Mouse (Mus musculus): ENCODE measurements around the gene Tap2.
A peak's percentile ranks its signal among the peaks of the same experiment; 100 is the strongest.

The Tap2 gene

GRCm38 (mm10) chr17:34203444-34203843 lies at the start of gene Tap2:
Tap2 (plus strand) TSS chr17:34203527.
- DNase-seq = no peak

DNA sequence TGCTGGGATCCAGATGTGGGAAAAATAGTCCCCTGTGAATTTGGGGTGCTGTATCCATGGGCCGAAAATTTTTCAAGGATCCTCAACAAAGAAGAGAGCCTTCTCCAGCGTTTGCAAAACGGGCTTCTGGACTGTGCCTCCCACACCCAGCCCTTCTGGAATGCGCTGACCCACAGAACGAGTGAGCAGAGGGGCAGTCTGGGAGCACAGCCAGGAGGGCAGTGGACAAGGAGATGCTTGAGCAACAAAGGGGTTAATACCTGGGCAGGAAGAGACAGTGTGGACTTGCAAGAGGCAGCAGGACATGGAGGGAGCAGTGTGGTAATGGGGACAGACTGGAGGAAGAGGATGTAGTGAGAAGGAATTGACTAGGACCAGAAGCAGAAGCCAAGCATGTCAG lies 47.8 kb upstream of the Tap2 start:
- DNase-seq = no peak

GRCm38 (mm10) chr17:34164202-34164895 lies 39.0 kb upstream of the Tap2 start:
- DNase-seq = peak; percentile 56 to 67

DNA sequence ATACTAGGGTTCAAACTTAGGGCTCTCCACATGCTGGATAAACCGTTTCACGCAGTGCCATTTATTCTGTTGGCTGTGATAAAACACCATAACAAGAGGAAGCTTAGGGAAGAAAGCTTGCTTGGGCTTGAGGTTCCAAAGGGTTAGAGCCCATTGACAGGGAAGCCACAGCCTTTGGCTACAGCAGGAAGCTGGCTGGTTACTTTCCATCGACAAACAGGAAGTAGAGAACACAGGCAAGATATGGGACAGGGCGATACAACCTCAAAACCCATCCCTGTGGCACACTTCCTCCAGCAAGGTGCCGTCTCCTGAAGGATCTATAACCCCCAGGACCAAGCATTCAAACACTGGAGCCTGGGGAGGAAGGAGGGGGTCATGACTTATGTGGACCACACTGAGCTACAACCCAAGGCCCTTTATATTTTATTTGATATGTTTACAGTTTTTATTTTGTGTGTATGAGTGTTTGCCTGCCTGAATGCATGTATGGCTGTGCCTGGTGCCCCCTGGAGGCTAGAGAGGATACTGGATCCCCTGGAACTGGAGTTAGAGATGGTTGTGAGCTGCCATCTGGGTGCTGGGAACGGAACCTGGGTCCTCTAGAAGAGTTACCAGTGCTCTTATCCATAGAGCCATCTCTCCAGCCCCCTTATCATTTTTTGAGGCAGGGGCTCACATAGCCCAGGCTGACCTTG lies 38.1 kb upstream of the Tap2 start:
- DNase-seq = no peak

DNA sequence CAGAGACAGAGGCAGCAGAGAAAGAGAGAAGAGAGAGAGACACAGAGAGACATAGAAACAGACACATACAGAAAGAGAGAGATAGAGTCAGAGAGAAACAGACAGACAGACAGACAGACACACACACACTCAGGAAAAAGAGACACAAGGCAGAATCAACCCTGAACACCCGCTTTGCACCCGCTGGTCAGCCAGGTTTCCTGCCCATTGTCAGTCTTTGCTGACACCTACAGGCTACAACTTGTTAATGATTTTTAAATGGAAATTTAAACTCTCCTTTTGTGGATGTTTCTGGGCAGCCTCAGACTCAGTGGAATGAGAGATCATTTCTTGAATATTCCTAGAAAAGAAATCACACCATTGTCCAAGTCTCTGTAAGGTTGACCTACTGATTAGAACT lies 34.0 kb upstream of the Tap2 start:
- no peak for DNase-seq

- no peak for DNase-seq
Observed at GRCm38 (mm10) chr17:34170487-34170876, 32.8 kb upstream of the Tap2 start.

- peak; percentile 80 to 83 for DNase-seq
Observed at GRCm38 (mm10) chr17:34170877-34171498, 32.3 kb upstream of the Tap2 start.

- DNase-seq = no peak
Observed at GRCm38 (mm10) chr17:34172528-34172927, 30.8 kb upstream of the Tap2 start.

DNA sequence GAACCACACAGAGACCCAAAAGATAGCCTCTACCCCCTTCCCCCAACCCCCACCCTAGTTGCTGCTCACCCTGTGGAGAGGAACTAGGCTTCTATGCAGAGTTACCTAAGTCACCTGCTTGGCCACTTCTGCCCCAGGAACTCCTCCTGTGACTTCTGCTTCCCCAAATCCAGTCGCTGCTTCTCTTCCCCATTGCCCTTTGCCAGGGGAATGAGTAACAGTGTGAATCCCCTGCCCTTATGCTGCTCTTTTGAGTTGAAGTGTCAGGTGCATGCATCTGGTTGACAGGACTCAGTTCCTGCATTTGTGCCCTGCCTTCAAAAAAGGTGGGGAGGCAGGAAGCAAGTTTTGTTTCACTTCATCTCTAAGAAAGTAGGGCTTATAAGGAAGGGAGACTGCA lies 29.3 kb upstream of the Tap2 start:
- DNase-seq = peak in 1 of 2 experiments; percentile 30

- DNase-seq = no peak
Observed at GRCm38 (mm10) chr17:34177179-34177578, 26.1 kb upstream of the Tap2 start.

DNA sequence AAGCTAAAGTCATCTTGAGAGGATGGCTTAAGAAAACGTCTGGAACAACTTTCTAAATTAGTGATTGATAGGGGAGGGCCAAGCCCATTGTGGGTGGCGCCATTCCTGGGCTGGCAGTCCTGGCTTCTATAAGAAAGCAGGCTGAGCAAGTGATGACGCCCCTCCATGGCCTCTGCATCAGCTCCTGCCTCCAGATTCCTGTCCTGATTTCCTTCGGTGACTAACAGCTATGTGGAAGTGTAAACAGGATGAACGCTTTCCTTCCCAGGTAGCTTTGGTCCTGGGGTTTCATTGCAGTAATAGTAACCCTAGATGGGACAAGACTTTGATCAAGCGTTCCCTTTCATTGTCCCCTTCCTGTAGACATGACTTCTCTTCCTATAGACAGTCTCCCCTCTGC lies 24.3 kb upstream of the Tap2 start:
- no peak for DNase-seq

DNA sequence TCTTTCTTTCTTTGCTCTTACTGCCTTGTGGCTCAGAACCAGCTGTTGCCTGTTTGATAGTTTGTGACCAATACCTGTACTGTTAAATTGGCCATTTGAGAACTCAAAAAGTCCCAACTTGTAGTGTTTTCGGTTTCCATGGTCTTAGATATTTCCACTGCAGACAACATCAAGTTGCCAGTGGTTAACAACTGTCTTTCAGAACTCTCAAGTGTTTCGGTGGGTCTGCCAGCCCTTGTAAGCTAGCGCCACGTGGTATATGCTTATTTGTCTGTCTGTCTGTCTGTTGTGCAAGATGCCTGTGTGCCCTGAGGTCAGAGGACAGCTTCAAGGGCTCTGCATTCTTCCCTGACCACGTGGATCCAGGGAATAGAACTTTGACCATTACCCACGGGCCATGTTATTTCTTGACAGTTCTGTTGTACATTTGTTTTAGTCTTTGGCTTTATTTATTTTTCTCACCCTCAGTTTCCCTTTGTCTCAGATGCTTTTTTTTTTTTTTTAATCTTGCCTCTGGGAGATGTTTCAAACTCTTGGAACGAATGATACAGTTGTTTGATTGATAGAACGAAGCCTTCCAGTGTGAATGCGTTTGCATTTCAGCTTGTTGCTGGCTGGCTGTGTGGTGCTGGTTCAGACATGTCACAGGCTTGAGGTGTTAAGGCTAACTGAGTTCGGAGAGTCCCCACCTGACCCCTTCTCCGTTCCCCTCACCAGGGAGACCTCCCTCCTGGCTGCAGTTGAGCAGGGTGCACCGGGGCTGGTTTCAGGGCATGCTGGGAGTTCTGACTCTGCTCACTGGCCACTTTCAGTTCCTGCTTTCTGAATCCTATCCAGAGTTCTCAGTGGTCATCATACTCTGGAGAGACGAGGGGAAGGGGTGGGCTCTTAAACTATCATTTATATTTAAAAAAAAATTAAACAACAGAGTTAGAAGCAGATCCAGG lies 23.1 kb upstream of the Tap2 start:
- no peak for DNase-seq

DNA sequence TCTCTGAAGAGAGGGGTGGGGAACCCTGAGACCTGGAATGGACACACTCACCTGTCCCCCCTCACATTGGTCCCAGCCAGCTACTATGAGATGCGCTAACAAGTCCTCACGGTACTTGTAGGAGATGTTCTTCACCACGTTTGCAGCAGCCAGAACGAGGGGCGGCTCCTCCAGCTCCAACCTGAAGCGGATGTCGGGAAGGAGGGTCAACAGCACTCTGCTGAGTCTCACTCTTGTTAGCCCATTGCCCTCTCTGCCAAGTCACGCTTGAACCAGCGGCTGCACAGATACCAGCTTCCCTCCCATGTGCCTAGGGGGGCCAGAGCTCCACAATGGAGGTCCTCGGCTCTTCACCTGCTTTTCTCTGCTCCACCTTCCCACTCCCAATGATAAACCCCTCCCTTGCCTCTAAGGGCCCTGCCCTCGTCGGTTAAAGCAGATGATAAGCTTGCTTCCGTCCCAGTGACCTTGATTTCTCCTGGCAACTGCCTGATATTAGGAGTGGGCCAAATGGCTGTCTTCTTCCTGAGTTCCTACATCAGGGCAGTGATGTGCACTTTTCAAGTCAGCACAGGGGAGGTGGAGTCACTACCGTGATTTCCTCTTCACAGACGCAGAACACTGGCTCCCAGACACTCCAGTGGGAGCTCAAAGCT lies 19.6 kb upstream of the Tap2 start:
- DNase-seq = peak in 1 of 2 experiments; percentile 1

DNA sequence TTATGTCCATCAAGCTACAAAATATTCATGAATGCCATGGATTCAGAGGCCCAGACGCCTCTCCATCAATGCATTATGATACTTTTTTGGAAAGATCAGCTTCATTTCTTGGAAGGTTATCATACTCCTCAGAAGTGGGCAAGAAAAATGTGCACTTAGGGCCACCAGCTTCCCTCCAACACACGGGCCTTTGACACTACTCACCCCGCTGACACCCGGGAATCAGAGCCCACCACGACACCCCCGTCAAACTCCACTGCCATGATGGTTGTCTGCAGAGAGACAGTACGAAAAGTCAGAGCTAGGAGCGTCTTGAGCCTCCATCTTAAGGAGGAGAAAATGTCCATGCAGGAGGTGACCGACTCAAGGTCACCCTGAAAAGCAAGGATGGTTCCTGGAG lies 17.8 kb upstream of the Tap2 start:
- DNase-seq = no peak

DNA sequence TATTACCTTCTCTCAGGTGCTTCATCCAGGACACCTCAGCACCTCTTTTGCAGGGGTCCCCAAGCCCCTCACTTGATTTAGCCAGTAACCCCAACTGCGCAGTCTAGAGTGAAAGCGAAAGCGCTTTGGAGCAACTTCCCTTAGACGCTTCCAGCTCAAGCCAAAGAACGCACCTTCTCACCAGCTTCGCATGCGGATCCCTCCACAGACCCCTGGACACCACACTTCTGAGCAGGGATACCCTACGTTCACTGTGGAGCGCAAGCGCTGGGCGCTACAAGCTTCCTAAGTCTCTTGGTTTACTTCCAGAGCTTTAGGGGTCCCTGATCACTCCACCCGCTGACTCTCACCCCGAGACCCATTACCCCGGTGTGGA lies 16.5 kb upstream of the Tap2 start:
- DNase-seq = no peak

GRCm38 (mm10) chr17:34187261-34187916 lies 15.9 kb upstream of the Tap2 start, which contains the start of the genes Tap1 and Psmb9:
Tap1 (plus strand) TSS chr17:34187553.
Psmb9 (minus strand) TSS chr17:34187764.
- peak; percentile 98 to 100 for DNase-seq

GRCm38 (mm10) chr17:34188010-34188409 lies 15.3 kb upstream of the Tap2 start:
- peak in 1 of 2 experiments; percentile 47 for DNase-seq

DNA sequence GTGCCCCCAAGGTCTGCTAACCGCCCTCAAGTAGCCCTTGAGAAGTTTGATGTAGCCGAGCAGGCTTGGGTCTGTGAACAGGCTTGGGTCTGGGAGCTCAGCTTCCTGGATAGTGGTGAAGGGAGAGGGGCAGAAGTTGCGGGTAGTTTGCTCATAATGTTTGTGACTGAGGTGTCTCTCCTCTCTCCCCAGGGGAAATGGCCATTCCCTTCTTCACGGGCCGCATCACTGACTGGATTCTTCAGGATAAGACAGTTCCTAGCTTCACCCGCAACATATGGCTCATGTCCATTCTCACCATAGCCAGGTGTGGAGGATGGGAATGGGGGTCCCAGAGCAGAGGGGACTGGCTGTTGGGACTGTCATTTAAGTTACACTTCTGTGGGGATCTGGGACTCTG lies 14.3 kb upstream of the Tap2 start:
- no peak for DNase-seq

DNA sequence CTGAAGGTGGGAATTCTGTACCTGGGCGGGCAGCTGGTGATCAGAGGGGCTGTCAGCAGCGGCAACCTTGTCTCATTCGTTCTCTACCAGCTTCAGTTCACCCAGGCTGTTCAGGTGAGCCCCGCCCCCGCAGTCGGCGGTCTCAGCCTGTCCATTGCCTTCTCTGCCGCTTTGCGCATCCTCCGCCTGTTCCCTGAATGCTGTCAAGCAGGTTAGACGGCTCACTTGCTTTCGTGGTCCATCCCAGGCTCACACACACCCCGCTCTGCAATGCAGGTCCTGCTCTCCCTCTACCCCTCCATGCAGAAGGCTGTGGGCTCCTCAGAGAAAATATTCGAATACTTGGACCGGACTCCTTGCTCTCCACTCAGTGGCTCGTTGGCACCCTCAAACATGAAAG lies 10.5 kb upstream of the Tap2 start:
- DNase-seq = no peak

DNA sequence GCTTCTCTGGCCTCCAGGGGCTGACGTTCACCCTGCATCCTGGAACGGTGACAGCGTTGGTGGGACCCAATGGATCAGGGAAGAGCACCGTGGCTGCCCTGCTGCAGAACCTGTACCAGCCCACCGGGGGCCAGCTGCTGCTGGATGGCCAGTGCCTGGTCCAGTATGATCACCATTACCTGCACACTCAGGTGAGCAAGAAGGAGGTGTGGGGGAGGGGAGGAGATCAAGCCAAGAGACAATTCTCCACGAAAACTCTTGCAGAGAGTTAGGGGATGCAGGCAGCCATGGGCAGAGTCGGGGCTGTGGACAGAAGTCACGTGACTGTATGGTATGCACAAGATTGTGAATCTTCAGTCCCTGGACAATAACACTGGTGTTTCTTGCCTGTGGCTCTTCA lies 9.9 kb upstream of the Tap2 start:
- DNase-seq = no peak

- no peak for DNase-seq
Observed at GRCm38 (mm10) chr17:34194723-34195122, 8.6 kb upstream of the Tap2 start.

DNA sequence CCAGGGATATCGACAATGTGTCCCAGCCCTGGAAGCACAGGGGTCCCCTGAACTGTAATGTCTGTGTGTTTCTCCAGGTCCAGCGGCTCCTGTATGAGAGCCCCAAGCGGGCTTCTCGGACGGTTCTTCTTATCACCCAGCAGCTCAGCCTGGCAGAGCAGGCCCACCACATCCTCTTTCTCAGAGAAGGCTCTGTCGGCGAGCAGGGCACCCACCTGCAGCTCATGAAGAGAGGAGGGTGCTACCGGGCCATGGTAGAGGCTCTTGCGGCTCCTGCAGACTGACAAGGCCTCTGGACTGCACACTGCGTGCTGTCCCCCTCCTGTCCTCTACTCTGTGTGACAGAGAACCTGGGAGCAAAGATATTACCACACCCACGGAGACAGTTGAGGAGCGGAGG lies 6.8 kb upstream of the Tap2 start:
- peak; percentile 64 to 71 for DNase-seq
